Mouse (Mus musculus): Measurements from ENCODE around the gene 4931422A03Rik. TPM values are rescaled to one million over a fixed set of nuclear protein-coding genes. Genes with fewer than 3 reads are reported as not detected.
"Not testable (repeated sequence)": the region's sequence is repeated elsewhere in the genome, so short reads cannot be mapped to it uniquely, and the experiment has no call there.

Gene 4931422A03Rik
- polyA plus RNA-seq, 1 experiment from 2014 or later, result 2.1 TPM

- WGBS, result 82% methylated on average over 3 of the region's 3 CpGs
These were observed 3.9 kb upstream of the 4931422A03Rik start for GRCm38 (mm10) chr2:104032056-104032455.

GRCm38 (mm10) chr2:104030381-104030780 lies 2.2 kb upstream of the 4931422A03Rik start:
- H3K4me3 ChIP-seq (ENCODE audit: low read length), result no peak overlapping the region
- 77% methylated on average over 3 of the region's 3 CpGs for WGBS
- H3K36me3 ChIP-seq (ENCODE audit: control insufficient read depth, insufficient read depth), result peaks cover 13% of the 10 kb centered on the region
- H3K9me3 ChIP-seq (replicated peaks; ENCODE audit: control insufficient read depth, low read length), result no peaks in the 10 kb centered on the region
- peaks cover 21% of the 10 kb centered on the region for H3K4me1 ChIP-seq (ENCODE audit: control insufficient read depth, insufficient read depth, low read length)
- H3K4me2 ChIP-seq (ENCODE audit: low read depth, low read length), result no peak overlapping the region
- H3K27me3 ChIP-seq (ENCODE audit: control insufficient read depth, insufficient read depth, low read length), result no peaks in the 10 kb centered on the region
- no peak overlapping the region for H3K27ac ChIP-seq (ENCODE audit: low read length)
- no peak overlapping the region for H3K9ac ChIP-seq (ENCODE audit: low read length)
- ATAC-seq (replicated peaks; ENCODE audit: extremely low read depth, insufficient read depth, low FRiP score), result no peak

More at GRCm38 (mm10) chr2:104032056-104032455, 3.9 kb upstream of the 4931422A03Rik start:
- H3K27ac ChIP-seq (ENCODE audit: low read length), result no peak overlapping the region
- no peak overlapping the region for H3K9ac ChIP-seq (ENCODE audit: low read length)
- no peak overlapping the region for H3K4me3 ChIP-seq (ENCODE audit: low read length)
- ATAC-seq (replicated peaks; ENCODE audit: extremely low read depth, insufficient read depth, low FRiP score), result no peak
- H3K4me1 ChIP-seq (ENCODE audit: control insufficient read depth, insufficient read depth, low read length), result peaks cover 21% of the 10 kb centered on the region
- no peaks in the 10 kb centered on the region for H3K27me3 ChIP-seq (ENCODE audit: control insufficient read depth, insufficient read depth, low read length)
- peaks cover 18% of the 10 kb centered on the region for H3K36me3 ChIP-seq (ENCODE audit: control insufficient read depth, insufficient read depth)
- H3K4me2 ChIP-seq (ENCODE audit: low read depth, low read length), result no peak overlapping the region
- no peaks in the 10 kb centered on the region for H3K9me3 ChIP-seq (replicated peaks; ENCODE audit: control insufficient read depth, low read length)

- Histone ChIP-seq H3K36me3 (ENCODE audit: control insufficient read depth, insufficient read depth) (peaks cover 5% of the 10 kb centered on the region), H3K27me3 (ENCODE audit: control insufficient read depth, insufficient read depth, low read length) (no peaks in the 10 kb centered on the region), H3K4me2 (ENCODE audit: low read depth, low read length) (peak overlapping the region; percentile 89), H3K4me1 (ENCODE audit: control insufficient read depth, insufficient read depth, low read length) (peaks cover 19% of the 10 kb centered on the region), H3K4me3 (ENCODE audit: low read length) (peak overlapping the region; percentile 98), H3K9ac (ENCODE audit: low read length) (peak overlapping the region; percentile 97), H3K27ac (ENCODE audit: low read length) (no peak overlapping the region), H3K9me3 (replicated peaks; ENCODE audit: control insufficient read depth, low read length) (no peaks in the 10 kb centered on the region)
- 38% methylated on average over 2 of the region's 2 CpGs for WGBS
- no peak for ATAC-seq (replicated peaks; ENCODE audit: extremely low read depth, insufficient read depth, low FRiP score)
These were observed 913 bp upstream of the 4931422A03Rik start for GRCm38 (mm10) chr2:104029074-104029473.

GRCm38 (mm10) chr2:104027458-104028138 lies 563 bp downstream of the 4931422A03Rik start, which contains the start of gene Fbxo3:
Gene Fbxo3 (plus strand): TSS chr2:104027721.
- Histone ChIP-seq H3K9ac (ENCODE audit: low read length) (peak within 1 kb of the TSS; percentile 97), H3K9me3 (replicated peaks; ENCODE audit: control insufficient read depth, low read length) (no peaks in the 10 kb centered on the region), H3K4me2 (ENCODE audit: low read depth, low read length) (peak within 1 kb of the TSS; percentile 89), H3K36me3 (ENCODE audit: control insufficient read depth, insufficient read depth) (no peaks in the 10 kb centered on the region), H3K27me3 (ENCODE audit: control insufficient read depth, insufficient read depth, low read length) (no peaks in the 10 kb centered on the region), H3K27ac (ENCODE audit: low read length) (peak within 1 kb of the TSS; percentile 71), H3K4me1 (ENCODE audit: control insufficient read depth, insufficient read depth, low read length) (peaks cover 19% of the 10 kb centered on the region), H3K4me3 (ENCODE audit: low read length) (peak within 1 kb of the TSS; percentile 98)
- peak; percentile 97 for ATAC-seq (replicated peaks; ENCODE audit: extremely low read depth, insufficient read depth, low FRiP score)
- WGBS, result under 1% methylated on average over 42 of the region's 44 CpGs

DNA sequence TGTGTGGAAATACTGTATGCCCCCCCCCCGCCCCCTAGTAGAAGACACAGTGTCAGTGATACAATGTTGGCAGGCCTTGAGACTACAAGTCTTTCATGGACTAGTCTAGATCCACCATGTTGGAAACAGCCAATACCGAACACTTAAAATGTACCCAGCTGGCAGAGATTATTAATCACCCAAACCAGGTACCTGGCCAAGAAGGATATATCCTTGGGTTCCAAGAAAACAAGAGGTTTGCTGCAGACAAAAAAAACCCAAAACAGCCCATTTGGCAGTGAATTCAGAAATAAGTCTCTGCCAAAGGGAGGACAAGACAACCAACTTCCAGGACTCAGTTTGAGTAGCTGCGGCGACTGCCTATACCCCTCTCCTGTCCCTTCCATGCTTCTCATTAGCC lies 3.5 kb downstream of the 4931422A03Rik start:
- Histone ChIP-seq H3K9ac (ENCODE audit: low read length) (no peak overlapping the region), H3K9me3 (replicated peaks; ENCODE audit: control insufficient read depth, low read length) (no peaks in the 10 kb centered on the region), H3K27me3 (ENCODE audit: control insufficient read depth, insufficient read depth, low read length) (no peaks in the 10 kb centered on the region), H3K27ac (ENCODE audit: low read length) (no peak overlapping the region), H3K4me2 (ENCODE audit: low read depth, low read length) (no peak overlapping the region), H3K4me3 (ENCODE audit: low read length) (no peak overlapping the region), H3K36me3 (ENCODE audit: control insufficient read depth, insufficient read depth) (no peaks in the 10 kb centered on the region), H3K4me1 (ENCODE audit: control insufficient read depth, insufficient read depth, low read length) (peaks cover 16% of the 10 kb centered on the region)
- ATAC-seq (replicated peaks; ENCODE audit: extremely low read depth, insufficient read depth, low FRiP score), result no peak
- WGBS, result 91% methylated on average over 4 of the region's 4 CpGs

DNA sequence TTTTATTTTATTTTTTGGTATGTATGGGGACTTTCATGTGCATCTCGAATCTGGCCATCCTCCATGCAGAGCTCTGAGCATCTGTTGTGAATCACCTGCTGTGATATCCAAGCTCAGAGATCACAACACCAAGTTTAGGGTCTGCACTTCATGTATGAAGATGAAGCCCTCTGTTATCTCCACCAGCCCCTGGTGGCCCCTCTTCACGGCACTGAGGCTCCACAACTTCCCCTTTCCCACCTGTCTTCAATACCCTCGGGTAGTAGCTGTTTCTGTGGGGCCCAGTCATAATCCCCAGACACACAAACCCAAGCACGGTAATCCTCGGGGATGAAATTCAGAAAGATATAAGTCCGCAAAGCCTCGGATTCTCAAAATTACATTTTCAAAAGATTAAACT lies 5.1 kb downstream of the 4931422A03Rik start:
- no peak for ATAC-seq (replicated peaks; ENCODE audit: extremely low read depth, insufficient read depth, low FRiP score)
- Histone ChIP-seq H3K36me3 (ENCODE audit: control insufficient read depth, insufficient read depth) (no peaks in the 10 kb centered on the region), H3K9me3 (replicated peaks; ENCODE audit: control insufficient read depth, low read length) (no peaks in the 10 kb centered on the region), H3K27me3 (ENCODE audit: control insufficient read depth, insufficient read depth, low read length) (no peaks in the 10 kb centered on the region), H3K4me3 (ENCODE audit: low read length) (no peak overlapping the region), H3K27ac (ENCODE audit: low read length) (no peak overlapping the region), H3K4me2 (ENCODE audit: low read depth, low read length) (no peak overlapping the region), H3K4me1 (ENCODE audit: control insufficient read depth, insufficient read depth, low read length) (peaks cover 4% of the 10 kb centered on the region; the same call in 1 of the 2 replicates), H3K9ac (ENCODE audit: low read length) (no peak overlapping the region)
- 72% methylated on average over 7 of the region's 7 CpGs for WGBS

DNA sequence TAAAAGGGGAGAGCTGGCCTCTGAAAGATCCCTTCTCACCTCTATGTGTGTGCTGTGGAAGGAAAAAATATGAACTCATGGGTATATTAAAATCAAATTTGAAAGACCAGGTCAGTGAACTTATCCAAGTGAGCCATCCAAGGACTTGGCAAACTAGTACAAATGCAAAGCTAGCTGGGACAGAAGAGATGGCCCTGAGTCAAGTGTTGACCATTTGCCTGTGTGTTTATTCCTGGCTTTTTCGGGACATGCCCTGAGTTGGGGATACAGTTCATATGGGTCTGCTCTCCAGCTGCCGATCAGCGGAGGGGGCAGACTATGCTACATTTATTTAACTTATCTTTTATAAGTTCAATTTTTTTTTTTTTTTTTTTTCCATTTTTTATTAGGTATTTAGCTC lies 19.3 kb downstream of the 4931422A03Rik start:
- H3K36me3 ChIP-seq (ENCODE audit: control insufficient read depth, insufficient read depth), result not testable (repeated sequence)

DNA sequence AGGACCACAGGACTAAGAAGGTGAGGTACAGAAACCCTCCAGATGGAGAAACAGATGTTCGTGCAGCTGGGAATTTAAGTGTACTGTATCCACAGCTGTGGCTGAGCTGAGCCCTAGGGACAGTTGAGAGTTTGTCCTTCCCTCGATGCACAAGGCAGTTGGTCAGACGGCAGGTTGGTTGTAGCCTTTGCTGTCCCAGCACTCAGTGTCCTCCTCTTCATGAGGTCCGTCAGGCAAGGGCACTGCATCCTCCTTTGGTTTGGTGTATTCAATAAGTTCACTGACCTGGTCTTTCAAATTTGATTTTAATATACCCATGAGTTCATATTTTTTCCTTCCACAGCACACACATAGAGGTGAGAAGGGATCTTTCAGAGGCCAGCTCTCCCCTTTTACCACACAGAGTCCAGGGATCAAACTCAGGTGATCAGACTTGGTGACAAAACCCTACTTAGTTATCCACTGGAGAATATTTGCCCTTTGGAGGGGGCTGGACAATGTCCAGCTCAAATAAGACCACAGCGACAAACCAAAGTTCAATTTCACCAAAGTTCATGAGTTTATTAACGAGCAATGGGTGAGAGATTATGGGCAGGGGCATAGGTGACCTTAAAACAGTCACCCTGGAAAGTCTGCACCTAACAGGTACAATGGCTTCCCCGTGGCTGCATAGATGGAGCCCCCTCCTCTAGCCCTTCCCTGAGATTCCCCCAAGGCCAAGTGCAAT lies 20.2 kb downstream of the 4931422A03Rik start:
- Histone ChIP-seq H3K27me3 (ENCODE audit: control insufficient read depth, insufficient read depth, low read length) (peaks cover 4% of the 10 kb centered on the region), H3K36me3 (ENCODE audit: control insufficient read depth, insufficient read depth) (no peaks in the 10 kb centered on the region), H3K9ac (ENCODE audit: low read length) (no peak overlapping the region), H3K27ac (ENCODE audit: low read length) (no peak overlapping the region), H3K4me2 (ENCODE audit: low read depth, low read length) (no peak overlapping the region), H3K4me3 (ENCODE audit: low read length) (no peak overlapping the region), H3K9me3 (replicated peaks; ENCODE audit: control insufficient read depth, low read length) (no peaks in the 10 kb centered on the region), H3K4me1 (ENCODE audit: control insufficient read depth, insufficient read depth, low read length) (no peaks in the 10 kb centered on the region)
- ATAC-seq (replicated peaks; ENCODE audit: extremely low read depth, insufficient read depth, low FRiP score), result no peak
- WGBS, result 80% methylated on average over 7 of the region's 7 CpGs

More for the DNA sequence above, 19.3 kb downstream of the 4931422A03Rik start:
- not testable (repeated sequence) for H3K9me3 ChIP-seq (replicated peaks; ENCODE audit: control insufficient read depth, low read length); H3K27ac ChIP-seq (ENCODE audit: low read length); H3K4me3 ChIP-seq (ENCODE audit: low read length); H3K9ac ChIP-seq (ENCODE audit: low read length); H3K4me1 ChIP-seq (ENCODE audit: control insufficient read depth, insufficient read depth, low read length); H3K27me3 ChIP-seq (ENCODE audit: control insufficient read depth, insufficient read depth, low read length); H3K4me2 ChIP-seq (ENCODE audit: low read depth, low read length); ATAC-seq (replicated peaks; ENCODE audit: extremely low read depth, insufficient read depth, low FRiP score)
- 84% methylated on average over 3 of the region's 3 CpGs for WGBS

GRCm38 (mm10) chr2:104002711-104003413 lies 25.3 kb downstream of the 4931422A03Rik start:
- Histone ChIP-seq H3K4me1 (ENCODE audit: control insufficient read depth, insufficient read depth, low read length) (no peaks in the 10 kb centered on the region), H3K27me3 (ENCODE audit: control insufficient read depth, insufficient read depth, low read length) (peaks cover 6% of the 10 kb centered on the region), H3K4me2 (ENCODE audit: low read depth, low read length) (no peak overlapping the region), H3K36me3 (ENCODE audit: control insufficient read depth, insufficient read depth) (no peaks in the 10 kb centered on the region), H3K9ac (ENCODE audit: low read length) (no peak overlapping the region), H3K27ac (ENCODE audit: low read length) (no peak overlapping the region), H3K9me3 (replicated peaks; ENCODE audit: control insufficient read depth, low read length) (no peaks in the 10 kb centered on the region), H3K4me3 (ENCODE audit: low read length) (no peak overlapping the region)
- ATAC-seq (replicated peaks; ENCODE audit: extremely low read depth, insufficient read depth, low FRiP score), result no peak
- 28% methylated on average over 16 of the region's 16 CpGs for WGBS
